Mouse (Mus musculus) retina, postnatal 7 days (tissue): ENCODE results near the gene Crocc.
A peak's percentile ranks its signal among the peaks of the same experiment; 100 is the strongest.

Experiments used
- DNase-seq: peaks from one replicate; pipeline ENCODE4 v3.0.0-alpha.2; 2012; ENCODE audit warnings: low read depth, low spot score

The Crocc gene

DNA sequence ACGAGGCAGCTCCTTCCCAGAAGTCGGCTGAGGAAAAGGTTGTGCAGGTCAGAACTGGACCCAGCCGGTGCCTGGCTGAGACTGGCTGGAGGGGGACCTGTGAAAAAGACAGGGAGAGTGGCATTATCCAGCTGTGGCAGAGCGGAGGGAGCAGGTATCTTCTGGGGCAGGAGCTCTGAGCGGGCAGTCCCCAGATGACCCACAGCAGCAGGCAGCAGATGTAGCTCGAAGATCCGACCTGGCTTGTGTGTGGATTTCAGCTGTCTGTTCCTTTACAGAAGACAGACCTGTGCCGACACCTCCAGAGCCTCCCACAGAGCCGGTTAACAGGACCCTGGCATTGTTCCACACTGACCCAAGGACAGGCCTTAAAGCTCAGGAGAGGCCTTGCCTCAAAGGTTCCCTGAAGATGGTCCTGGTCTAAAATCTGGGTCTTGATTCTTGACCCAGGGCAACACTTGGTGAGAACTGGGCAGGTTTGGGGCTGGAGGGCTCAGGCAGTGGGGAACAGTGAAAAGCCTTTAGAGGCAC lies 7.2 kb upstream of the Crocc start:
- no peak for DNase-seq

- no peak for DNase-seq
These were observed 6.6 kb upstream of the Crocc start for GRCm38 (mm10) chr4:141066709-141067515.

- DNase-seq = peak; percentile 85
These were observed 4.8 kb upstream of the Crocc start for GRCm38 (mm10) chr4:141065123-141065522.

DNA sequence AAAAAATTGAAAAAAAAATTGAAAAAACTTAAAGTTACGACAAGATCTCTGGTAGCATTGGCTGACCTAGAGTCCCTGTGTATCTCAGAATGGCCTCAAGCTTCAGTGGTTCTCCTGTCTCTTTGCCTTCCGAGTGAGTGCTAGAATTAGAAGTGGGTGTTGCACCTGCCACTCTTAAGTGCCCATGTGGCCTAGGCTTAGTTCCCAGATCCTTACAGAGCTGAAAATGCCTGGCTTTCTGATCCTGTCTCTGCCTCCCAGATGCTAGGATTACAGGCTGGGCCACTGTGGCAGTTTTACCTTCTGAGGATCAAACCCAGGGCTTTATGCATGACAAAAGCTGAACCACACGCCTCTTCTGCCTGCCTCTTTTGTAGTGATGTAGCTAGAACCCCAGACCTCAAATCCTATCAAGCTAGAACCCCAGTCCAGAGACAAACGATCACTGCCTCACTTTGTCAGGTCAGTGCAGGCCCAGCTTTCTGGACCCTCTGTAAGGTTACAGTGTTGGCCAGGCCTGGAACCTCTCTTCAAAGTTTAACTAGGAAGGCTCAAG lies 3.8 kb upstream of the Crocc start:
- DNase-seq = no peak

- DNase-seq = no peak
These were observed 529 bp downstream of the Crocc start for GRCm38 (mm10) chr4:141059616-141060425.

GRCm38 (mm10) chr4:141058835-141059234 lies 1.5 kb downstream of the Crocc start:
- no peak for DNase-seq

- DNase-seq = no peak
These were observed 3.4 kb downstream of the Crocc start for GRCm38 (mm10) chr4:141056970-141057369.

DNA sequence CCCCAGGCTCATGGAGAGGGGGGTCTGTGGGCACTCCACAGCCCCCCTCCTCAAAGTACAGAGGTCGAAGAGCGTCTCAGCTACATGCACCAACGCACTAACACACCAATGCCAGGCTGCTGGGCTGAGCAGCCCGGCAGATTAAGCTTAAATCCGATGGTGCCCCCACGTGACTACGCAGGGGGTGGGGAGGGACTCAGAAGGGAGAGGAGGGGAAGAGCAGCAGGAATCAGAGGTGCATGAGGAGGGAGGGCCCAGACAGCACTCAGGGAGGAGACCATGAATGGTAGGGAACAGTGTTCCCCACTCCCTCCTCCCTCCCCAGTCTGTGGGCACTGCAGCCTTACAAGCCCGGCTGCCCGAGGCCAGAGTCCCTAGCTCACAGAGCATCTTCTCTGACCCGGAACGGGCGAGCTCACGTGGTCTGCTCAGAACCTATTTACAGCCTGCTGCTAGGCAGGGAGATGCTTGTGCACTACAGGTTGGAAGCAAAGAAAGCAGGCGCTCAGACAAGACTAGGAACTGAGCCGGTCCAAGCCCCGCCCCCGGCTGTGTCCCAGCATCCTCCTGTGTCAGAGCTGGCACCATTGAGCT lies 6.7 kb downstream of the Crocc start:
- peak; percentile 83 for DNase-seq

GRCm38 (mm10) chr4:141053138-141053537 lies 7.2 kb downstream of the Crocc start:
- peak; percentile 65 for DNase-seq

GRCm38 (mm10) chr4:141052442-141052841 lies 7.9 kb downstream of the Crocc start:
- no peak for DNase-seq

DNA sequence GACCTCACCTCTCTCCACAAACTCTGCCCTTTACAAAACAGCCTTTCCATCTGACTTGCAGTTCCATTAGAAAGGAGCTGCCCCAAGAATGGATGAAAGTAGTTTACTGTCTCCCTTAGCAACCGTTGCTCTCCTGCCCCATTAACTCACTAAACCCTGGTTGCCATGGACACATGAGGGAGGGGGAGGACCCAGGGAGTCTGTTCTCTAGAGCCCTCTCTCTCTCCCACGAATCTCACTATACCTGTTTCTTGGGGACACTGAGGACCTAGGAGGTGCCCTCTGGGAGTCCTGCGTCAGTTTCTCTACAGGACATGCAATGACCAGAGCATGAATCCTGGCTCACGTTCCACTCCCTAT lies 10.9 kb downstream of the Crocc start:
- DNase-seq = peak; percentile 59

DNA sequence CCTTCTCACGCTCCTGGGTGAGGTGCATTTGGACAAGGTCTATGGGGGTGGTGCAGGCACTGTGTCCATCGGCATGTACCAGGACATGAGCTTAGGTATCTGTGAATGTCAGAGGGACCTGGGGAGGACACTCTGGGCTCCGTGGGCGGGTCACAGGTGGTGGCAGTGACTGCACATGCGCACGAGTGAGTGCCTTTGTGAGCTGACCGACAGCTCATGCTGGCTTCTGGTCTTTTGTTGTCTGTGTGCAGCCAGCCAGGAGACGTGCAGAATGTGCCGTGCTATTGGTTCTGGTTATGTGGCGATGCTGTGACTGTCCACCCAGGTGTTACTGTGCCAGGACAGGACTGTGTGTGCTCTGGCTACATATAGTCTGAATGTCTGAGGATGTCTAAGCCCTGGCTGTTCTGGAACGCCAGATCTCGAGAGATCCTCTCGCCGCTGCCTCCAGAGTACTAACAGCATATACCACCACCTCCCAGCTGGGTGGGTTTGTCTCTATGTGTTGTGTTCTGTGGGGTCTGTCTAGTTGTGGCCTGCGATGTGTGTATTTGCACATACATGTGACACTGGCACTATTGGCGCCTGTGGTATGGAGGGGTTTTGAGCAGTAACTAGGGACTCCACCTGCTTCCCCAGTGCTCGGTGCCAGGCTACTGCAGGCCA lies 11.4 kb downstream of the Crocc start:
- DNase-seq = no peak

GRCm38 (mm10) chr4:141044816-141045215 lies 15.5 kb downstream of the Crocc start:
- peak; percentile 66 for DNase-seq

- DNase-seq = no peak
These were observed 19.2 kb downstream of the Crocc start for GRCm38 (mm10) chr4:141041117-141041516.

GRCm38 (mm10) chr4:141033606-141034549 lies 26.5 kb downstream of the Crocc start:
- DNase-seq = no peak

- peak; percentile 72 for DNase-seq
These were observed 28.6 kb downstream of the Crocc start for GRCm38 (mm10) chr4:141031733-141032132.

DNA sequence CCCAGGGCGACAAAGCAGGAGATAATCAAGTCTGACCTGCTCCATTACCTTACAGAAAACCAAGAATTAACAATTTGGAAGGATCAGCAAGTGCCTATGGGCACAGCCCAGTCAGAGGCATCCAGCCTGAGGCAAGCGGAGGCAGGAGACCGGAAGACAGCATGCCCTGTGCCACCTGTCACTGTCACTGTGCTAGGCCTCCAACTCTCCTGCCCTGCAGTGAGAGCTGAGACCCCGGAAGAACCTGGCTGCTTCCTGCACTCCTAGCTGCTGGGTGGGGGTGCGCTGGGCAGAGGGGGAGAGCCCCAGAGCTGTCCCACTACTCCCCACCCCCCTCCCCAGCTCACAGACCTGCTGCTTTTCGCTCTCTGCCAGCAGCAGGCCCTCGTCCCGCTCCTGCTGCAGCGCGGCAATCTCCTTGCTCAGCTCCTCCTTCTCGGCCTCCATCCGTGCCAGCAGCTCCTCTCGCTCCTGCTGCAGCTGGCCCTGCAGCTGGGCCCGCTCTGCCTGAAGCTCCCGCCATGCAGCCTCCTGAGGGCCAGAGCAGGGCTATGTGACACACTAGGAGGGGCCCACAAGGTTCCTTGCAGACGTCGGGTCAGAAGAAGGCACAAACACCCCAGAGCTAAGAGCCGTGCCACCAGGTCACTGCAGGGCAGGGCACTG lies 29.7 kb downstream of the Crocc start:
- no peak for DNase-seq

DNA sequence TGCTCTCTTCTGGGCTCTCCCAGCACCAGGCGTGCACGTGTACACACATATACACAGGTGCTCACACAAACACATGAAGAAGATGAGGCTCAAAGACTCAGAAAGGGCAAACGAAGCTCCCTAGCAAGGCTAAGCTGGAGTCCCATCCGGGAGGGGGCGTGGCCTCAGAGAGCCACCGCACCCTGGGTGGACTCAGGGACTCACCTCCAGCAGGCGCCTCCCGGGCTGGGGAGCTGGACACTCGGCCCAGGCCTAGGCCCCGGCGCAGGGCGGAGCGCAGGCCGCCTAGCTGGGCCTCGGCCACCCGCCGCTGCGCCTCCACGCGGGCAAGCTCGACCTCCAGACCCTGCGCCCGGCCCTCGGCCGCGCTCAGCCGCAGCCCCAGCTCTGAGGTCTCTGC lies 35.4 kb downstream of the Crocc start:
- no peak for DNase-seq

DNA sequence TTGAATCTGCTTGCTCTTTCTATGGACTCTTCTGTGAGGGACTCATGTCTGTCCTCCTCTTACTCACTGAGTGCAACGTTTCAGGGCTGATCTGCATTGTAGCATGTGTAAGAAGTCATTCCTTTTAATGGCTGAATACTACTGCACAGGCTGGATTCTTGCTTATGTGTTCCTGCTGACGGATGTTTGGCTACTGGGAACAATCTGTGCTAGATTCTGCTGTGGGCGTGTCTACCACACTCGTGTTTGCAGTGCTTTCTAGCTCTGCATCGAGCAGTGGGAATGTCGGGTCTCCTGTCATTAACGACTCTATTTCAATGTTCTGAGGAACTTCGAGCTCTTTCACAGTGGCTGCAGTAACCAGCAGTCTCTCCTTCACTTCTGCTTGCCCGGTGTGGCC lies 36.3 kb downstream of the Crocc start:
- DNase-seq = no peak

GRCm38 (mm10) chr4:141021614-141021929 lies 38.8 kb downstream of the Crocc start:
- no peak for DNase-seq
